Mouse (Mus musculus): Measurements from ENCODE around the gene Gdf5.

Gdf5 gene

GRCm38 (mm10) chr2:155945124-155945523, at the start of gene Gdf5:
Gdf5 (minus strand) TSS chr2:155945367.
- DNase-seq (ENCODE audit: low spot score), result no peak

DNA sequence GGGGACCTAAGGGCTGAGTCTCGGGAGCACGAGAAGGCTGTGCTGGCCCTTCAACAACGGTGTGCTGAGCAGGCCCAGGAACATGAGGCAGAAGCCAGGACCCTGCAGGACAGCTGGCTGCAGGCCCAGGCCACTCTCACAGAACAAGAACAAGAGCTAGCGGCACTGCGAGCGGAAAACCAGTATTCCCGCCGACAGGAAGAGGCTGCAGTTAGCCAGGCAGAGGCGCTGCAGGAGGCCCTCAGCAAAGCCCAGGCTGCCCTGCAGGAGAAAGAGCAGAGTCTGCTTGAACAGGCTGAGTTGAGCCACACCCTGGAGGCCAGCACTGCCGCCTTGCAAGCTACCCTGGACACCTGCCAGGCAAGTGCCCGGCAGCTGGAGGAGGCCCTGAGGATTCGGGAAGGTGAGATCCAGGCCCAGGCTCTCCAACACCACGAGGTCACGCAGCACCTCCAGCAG, 46.7 kb upstream of the Gdf5 start:
- DNase-seq (ENCODE audit: low spot score), result no peak

DNA sequence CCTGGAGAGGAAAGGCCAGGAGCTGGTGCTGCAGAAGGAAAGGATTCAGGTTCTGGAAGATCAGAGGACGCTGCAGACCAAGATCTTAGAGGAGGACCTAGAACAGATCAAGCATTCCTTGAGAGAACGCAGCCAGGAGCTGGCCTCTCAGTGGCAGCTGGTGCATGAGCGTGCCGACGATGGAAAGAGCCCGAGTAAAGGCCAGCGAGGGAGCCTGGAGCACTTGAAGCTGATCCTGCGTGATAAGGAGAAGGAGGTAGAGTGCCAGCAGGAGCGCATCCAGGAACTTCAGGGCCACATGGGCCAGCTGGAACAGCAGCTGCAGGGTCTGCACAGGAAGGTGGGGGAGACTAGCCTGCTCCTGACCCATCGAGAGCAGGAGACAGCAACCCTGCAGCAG, 46.0 kb upstream of the Gdf5 start:
- no peak for DNase-seq (ENCODE audit: low spot score)

GRCm38 (mm10) chr2:155989085-155989484, 43.9 kb upstream of the Gdf5 start:
- no peak for DNase-seq (ENCODE audit: low spot score)

- DNase-seq (ENCODE audit: low spot score), result no peak
Observed at GRCm38 (mm10) chr2:155987131-155987530, 42.0 kb upstream of the Gdf5 start.

- no peak for DNase-seq (ENCODE audit: low spot score)
Observed at GRCm38 (mm10) chr2:155985776-155986175, 40.6 kb upstream of the Gdf5 start.

DNA sequence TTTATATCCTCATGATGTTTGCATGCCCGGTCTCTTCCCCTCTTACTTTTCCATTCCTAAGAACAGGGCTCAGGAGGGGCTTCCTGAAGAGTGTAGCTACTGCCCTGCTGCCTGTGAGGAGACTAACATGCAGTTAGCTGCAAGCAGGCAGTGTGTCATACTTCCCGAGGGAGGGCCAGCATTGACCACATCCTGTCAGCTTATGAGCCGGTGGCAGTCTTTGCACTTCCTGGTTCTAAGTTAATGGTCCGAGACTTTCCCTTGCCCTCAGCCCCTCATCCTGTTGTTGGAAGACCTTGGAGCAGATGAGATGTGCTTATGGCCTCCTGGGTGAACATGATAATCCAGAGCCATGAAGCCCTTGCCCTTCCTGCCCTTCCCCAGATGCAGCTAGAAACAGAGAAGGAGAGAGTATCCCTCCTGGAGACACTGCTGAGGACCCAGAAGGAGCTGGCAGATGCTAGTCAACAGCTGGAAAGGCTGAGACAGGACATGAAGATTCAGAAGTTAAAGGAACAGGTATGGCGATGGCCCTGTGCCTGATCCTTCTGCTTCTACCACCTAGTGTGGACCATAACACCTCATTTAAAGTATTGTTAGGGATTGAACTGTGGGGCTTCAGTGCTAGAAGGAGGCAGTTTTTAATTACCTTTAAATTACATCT, 34.3 kb upstream of the Gdf5 start:
- DNase-seq (ENCODE audit: low spot score), result no peak

GRCm38 (mm10) chr2:155974087-155974731, 29.0 kb upstream of the Gdf5 start:
- DNase-seq (ENCODE audit: low spot score), result no peak

- DNase-seq (ENCODE audit: low spot score), result no peak
Observed at GRCm38 (mm10) chr2:155973348-155973747, 28.2 kb upstream of the Gdf5 start.

DNA sequence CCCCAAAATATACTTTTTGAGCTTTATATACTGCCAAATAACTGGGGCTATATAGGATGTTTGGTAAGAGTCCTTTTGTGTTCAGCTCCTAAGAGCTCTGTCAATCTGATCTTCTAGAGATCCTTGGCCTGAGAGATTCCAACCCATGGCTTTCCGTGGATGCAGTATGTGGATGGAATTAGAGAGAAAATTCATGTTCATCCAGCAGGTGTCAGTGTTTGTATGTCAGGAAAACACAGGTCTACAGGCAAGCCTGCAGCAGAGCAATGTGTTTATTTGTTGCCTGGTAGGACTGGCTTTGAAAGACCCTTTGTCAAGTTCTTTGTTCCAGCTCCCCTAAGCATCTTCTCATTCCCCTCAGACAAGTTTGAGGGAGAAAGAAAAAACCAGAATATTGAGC, 17.8 kb upstream of the Gdf5 start:
- no peak for DNase-seq (ENCODE audit: low spot score)

DNA sequence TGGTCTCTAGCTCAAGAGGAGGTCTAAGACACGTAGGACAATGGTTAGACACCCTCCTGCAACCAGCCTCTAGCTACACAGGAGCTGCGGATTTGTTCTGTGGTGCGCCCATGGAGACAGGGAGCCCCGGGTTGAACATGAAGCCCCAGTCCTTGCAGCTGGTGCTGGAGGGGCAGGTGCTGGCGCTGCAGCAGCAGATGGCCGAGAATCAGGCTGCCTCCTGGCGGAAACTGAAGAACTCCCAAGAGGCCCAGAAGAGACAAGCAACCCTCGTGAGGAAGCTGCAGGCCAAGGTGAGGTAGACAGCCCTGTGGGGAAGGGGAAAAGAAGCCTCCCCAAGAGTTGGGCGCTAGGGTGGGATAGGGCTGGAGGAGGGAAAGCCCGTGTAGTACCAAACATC, 16.7 kb upstream of the Gdf5 start:
- no peak for DNase-seq (ENCODE audit: low spot score)

DNA sequence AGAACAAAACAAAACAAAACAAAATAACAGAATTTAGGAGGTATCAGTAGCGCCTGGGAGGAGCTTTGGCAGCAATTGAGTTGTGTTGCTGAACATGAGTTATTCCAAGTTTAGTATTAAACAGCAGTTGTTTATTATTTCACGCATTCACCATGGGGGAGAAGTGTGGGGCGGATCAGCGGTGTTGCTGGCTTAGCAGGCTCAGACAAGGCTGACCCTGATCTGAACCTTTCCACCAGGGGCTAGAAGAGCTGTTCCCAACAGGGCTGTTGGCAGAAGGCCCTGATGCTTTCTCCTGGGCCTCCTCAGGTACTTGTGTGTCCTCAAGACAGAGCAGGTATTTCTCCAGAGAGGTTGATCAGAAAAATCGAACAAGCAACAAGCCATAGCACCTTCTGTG, 14.8 kb upstream of the Gdf5 start:
- no peak for DNase-seq (ENCODE audit: low spot score)

GRCm38 (mm10) chr2:155956134-155957059, 11.2 kb upstream of the Gdf5 start, which contains the start of gene Cep250:
Cep250 (plus strand) TSS chr2:155956458.
- DNase-seq (ENCODE audit: low spot score), result peak; percentile 81

- DNase-seq (ENCODE audit: low spot score), result peak; percentile 29
Observed at GRCm38 (mm10) chr2:155952006-155952405, 6.8 kb upstream of the Gdf5 start.

DNA sequence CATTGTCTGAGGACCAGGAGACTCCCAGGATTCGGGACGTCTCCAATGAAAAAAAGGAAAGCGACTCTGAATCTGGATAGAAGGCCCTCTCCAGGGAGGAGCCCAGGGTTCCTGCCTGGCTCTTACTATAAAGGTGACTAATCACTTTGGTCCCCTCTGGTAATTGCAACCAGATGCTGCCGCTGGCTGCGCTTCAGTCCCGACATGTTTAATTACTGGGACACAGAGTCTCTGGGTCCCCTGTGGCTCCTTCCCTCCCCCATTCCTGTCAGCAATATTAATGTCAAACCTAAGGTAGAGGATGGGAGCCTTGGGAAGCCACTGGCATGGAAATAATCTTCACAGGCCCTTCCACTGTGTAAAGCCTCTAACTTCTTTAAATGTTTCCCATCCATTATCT, 4.2 kb upstream of the Gdf5 start:
- DNase-seq (ENCODE audit: low spot score), result no peak

DNA sequence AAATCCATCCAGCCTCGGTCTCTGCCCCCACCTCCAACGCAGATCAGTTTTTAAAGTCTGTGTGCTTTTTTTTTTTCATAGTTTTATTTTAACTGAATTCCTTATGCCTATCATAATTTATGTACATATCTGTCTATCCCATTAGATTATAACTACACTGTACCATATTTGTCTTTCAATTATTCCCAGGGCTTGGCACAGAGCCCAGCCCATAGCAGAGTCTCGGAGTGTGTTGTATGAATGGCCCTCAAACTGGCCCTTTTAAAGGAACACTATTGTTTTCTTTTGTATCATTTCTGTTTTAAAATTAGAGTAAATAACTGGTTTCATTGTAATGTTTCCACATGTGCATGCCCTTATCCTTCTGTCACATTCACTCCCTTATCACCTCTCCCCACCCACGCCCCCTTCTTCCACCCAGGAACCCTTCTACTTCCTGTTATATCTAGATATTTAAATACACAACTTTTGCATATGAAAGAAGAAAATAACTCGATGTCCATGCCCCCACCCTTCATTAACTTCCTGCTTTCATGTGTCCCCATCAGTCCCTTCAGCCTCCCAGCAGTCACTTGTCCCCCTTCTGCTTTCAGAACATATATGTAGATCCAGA, 2.3 kb upstream of the Gdf5 start:
- DNase-seq (ENCODE audit: low spot score), result no peak

GRCm38 (mm10) chr2:155946499-155946898, 1.3 kb upstream of the Gdf5 start:
- DNase-seq (ENCODE audit: low spot score), result no peak

GRCm38 (mm10) chr2:155946069-155946468, 902 bp upstream of the Gdf5 start:
- peak; percentile 79 for DNase-seq (ENCODE audit: low spot score)

DNA sequence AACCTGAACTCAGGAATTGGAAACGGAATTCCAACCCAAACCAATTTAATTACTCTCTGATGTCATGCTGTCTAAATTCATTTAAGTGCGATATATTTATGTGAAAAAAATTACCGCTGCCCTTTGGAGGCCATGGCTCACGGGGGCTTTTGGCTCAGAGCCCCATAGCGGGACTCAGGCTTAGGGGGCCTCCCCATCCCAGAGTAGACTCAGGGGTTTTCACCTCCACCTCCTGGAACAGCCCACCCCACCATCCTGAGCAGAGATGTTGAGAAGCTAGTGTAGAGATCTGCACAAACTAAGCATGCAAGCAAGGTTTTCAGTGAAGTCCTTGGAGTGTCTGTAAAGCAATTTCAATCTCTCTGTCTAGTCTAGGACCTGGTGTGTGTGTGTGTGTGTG, 413 bp upstream of the Gdf5 start:
- DNase-seq (ENCODE audit: low spot score), result no peak

DNA sequence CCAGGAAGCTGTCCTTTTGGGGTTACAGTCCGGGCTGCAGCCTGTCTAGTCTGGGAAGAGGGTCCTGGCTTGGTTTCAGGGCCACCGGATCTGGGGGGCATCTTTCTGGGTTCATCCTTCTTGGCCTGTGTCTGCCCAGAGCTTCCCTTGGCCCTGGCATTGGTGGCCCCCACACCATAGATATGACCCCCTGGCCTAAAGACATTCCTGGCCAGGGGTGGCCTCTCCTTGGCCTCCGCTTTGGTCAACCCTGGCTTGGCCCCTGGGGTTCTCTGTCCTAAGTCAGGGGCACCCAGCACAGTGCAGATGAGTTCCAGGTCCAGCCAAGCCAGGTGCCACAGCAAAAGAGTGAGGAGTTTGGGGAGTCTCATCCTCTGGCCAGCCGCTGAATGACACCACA, 482 bp downstream of the Gdf5 start:
- DNase-seq (ENCODE audit: low spot score), result no peak

- DNase-seq (ENCODE audit: low spot score), result no peak
Observed at GRCm38 (mm10) chr2:155943463-155943862, 1.7 kb downstream of the Gdf5 start.

DNA sequence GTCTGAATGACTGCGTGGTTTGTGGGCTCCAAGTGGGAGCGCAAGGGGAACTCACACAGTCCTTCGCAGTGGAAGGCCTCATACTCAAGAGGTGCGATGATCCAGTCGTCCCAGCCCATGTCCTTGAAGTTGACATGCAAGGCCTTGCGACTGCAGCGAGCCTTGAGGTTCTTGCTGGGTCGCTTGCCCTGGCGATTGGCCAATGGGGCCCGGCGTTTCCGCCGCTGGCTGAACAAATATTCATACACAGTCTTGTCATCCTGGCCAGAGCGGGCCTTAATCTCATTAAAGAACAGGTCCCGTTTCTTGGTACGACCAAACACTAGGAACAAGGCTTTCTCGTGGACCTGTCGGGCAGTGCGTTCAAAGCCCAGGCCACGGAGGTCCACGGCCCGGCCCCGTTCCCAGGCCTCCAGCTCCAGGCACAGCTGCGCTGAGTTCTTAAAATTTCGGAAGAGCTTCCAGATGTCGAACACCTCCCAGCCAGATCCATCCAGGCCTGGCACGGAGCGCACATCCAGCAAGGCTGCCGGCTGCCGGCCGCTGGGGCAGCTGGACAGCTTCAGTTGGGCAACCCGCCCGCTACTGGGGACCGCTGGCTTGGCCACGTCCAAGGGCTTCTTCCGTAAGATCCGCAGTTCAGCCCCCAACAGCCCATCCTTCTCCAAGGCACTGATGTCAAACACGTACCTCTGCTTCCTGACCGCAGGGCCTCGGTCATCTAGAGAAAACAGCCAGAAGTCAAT, 3.3 kb downstream of the Gdf5 start:
- DNase-seq (ENCODE audit: low spot score), result no peak
